Mouse (Mus musculus) bone marrow macrophage, adult 2 months (primary cell): ENCODE measurements around the gene Ppp3cb.

Experiments used
- CTCF ChIP-seq: IDR thresholded peaks from 2 replicates; pipeline ENCODE4 v1.5.1; 2012; ENCODE audit warnings: low read depth, mild to moderate bottlenecking, low read length, moderate library complexity
- POLR2A ChIP-seq: IDR thresholded peaks from 2 replicates; pipeline ENCODE4 v1.6.1; 2012; ENCODE audit warnings: mild to moderate bottlenecking, low read depth, low read length, borderline replicate concordance

DNA sequence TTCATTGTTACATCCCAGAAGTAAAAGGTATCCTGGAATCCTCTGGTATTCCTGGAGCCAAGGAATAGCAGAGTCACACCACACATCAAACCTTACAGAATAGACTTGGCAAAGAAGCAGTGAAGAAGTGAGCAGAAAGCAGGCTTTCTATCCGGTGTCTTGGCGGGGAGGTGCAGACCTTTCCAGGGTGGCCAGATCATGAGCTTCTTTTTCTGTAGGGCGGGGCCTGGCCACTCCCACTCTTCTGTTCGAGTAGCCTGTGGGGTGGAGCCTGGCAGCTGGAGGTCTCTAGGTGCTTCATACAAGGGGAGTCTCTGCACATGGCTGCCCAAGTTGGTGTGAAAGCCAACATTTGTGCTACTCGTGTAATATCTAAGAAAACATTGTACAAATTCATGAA, 65.2 kb downstream of the Ppp3cb start:
- no peak for TF ChIP-seq POLR2A
- no peak for TF ChIP-seq CTCF
